Mouse (Mus musculus) 3T3-L1 (cell line): ENCODE data around the gene Bivm.
A peak's percentile ranks its signal among the peaks of the same experiment; 100 is the strongest.

ENCODE experiments used
- DNase-seq: peaks from one replicate; pipeline ENCODE4 v3.0.0-alpha.2; 2015; ENCODE audit warnings: low read depth, low spot score

Bivm gene

DNA sequence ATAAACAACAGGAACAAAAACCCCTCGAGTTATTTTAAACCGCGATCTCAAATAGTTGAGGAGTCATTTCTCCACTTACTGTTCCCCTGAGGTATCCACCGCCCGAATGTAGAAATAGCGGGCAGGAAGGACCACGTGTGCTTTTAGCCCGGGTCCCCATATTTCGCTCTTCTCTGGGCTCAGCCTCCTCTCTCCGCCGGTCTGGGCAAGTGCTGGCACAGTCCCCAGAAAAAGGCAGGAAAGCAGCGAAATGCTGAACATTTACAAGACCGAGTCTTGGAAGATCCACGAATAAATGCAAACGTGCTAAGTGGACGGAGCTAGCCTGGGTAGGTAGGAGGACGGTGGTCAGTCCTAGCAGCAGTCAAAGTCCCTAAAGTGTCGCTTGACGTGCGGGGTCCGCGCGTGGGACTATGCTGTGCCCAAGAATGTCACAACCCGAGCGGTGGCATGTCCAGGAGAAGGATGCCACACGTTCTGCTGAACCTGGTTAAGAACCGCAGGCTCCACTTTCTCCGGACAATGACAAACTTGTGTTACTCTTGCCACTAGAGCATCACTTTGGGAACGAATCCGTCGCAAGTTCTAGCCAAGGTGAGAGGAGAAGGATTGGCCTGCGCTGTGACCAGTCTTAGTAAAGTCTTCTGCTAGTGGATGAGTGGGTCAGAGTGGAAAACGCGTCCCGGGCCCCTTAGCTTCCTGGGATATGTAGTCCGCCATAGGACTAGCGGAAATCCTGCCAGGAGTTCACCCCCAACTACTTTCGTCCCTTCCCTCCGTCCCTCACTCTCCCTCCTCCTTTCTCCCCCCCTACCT, at the start of gene Bivm, which contains the start of gene Kdelc1:
Gene Bivm, plus strand, starts transcription at position 719 of the 816 bp plus-strand sequence.
Gene Kdelc1, minus strand, starts transcription at position 570 of the 816 bp plus-strand sequence.
- peak; percentile 99 for DNase-seq

DNA sequence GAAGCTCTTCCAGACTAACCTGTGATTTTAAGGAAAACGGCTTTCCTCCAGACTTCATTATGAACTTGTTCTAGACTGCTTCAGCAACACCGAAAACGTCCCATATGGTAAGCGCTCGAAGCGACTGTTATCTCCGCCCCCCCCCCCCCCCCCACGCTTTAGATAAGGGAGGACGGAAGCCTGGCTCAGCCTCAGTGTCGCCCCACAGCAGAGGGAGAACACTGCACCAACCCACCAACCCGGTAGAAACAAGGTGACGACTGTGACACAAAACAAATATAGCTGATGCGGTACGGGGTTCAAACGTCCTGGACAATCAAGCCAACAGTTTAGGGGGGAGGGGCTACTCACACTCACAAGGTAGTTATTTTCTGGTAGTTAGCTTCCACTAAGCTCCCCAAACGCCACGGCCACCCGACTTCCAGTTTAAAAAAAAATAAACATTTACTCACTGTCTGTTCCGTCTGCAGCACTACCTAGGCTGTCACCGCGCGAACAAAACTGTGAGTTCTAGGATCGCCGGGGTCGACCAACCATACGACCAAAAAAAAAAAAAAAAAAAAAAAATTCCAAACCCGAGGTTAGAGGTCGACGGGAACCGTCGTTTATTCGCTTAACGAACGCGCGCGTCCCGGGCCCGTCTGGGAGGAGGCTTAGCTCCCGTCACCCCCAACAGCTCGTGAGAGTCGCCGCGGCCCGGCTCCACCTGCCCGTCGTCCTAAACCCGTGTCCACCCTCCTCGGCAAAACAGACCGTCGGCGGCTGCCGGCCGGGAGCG, 17.1 kb upstream of the Bivm start:
- peak; percentile 56 for DNase-seq

DNA sequence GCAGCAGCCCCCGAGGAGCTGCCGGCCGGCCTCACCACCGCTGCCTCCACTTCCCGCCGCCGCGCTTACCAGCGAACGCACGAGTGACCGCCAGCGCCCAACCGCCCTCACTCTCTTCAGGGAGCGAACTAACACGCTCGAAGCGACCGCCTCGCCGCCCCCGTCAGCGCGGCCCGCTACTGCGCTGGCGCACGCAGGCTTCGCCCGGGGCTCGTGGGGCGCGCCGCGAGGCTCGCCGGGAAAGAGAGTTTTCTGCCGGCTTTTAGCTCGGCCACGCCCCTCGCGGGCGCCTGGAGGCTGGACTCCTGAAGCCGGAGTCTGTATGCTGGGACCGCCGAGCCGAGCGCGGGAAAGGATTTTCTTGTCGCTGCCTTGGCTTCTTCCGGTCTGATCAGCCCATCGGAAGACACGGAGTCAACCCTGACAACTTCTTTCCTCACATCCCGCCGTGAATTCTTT, 16.5 kb upstream of the Bivm start, which contains the start of gene Tex30:
Gene Tex30, minus strand, starts transcription at position 183 of the 459 bp plus-strand sequence.
- peak; percentile 95 for DNase-seq

DNA sequence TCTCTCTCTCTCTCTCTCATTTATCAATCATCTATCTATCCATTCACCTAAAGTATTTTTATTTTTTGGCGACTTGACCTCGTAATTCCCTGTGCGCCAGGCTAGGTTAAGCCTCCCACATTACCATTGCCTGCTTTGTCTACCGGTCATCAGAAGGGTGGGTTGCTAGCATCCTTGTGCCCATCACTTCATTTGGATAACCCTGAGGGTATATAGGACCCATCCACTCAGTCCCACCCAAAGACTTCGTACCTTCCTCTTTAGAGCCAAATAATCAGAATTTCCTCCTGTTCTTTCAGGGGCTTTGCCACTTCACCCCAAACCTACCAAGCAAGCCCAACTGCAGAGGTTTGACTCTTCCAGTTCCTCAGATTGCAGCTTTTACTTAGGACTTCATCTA, 15.8 kb upstream of the Bivm start:
- peak; percentile 27 for DNase-seq

DNA sequence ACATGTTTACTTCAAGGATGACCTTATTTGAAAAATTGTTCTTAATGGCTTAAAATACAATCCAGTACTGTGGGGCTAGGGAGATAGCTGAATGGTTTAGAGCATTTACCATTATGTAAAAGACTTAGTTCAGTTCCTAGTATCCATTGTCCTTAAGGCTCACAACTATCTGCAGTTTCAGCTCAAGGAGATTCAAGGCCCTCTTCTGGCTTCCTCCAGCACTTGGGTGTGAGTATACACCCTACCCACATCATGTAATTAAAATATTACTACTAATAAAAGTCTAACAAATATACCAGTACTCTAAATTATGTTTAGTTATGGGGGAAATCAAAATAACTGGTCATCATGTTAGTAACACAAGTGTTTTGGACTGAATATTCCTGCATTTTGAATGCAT, 1.2 kb upstream of the Bivm start:
- peak; percentile 34 for DNase-seq

DNA sequence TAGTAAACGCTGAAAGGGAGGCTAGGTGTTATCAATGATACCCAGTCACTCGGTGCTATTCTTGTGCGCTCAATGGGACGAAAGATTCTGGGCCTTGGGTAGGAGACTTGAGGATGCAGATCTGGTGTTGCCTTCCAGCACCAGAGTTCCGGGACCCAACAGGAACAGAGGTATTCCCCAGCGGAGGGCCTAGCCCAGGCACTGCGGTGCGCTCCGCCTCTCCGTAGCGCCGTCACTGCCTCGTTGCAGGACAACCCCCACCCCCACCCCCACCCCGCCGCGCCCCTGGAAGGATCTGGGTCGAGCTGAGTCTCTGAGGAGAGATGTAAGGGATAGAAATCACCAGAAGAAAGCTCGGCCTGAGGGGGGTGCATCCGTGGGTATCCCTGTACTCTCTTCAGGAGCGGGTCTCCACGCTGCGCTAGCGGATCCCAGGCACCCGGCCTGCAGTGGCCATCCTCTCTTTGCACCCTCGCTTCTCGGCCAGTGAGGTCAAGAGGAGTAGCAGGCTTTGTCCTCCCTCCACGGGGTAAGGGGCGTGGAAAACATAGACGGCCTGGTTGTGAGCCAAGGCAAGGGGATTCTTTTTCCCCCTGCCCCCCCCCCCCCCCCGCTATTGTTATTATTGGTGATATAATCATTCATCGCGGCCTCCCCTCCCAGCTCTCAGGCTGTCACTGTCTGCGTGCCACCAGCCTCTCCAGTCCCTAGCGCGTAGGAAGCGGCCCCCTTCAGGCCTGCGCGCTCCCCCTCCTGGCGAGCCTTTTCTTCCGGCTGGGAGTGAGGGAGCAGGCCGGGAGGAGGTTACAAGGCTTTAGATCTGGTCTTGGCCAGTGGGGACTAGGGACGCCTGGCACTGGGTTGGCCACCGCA, 680 bp downstream of the Bivm start:
- DNase-seq = peak; percentile 86

DNA sequence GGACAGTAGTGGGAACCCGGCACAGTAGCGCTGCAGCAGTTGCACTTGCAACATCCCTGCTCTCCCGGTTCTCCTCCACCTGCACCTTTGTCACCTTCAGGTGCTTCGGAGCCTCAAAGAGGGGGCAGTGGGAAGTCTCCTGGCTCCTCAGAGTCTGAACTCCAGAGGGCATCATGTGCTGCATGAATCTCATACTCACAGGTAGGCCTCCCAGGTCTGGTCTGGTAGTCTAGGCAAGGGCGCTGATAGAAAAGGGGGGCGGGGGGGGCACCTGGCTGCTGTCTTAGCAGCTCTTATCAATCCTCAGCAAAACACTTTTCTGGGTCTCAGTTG, 1.3 kb downstream of the Bivm start:
- DNase-seq = no peak

DNA sequence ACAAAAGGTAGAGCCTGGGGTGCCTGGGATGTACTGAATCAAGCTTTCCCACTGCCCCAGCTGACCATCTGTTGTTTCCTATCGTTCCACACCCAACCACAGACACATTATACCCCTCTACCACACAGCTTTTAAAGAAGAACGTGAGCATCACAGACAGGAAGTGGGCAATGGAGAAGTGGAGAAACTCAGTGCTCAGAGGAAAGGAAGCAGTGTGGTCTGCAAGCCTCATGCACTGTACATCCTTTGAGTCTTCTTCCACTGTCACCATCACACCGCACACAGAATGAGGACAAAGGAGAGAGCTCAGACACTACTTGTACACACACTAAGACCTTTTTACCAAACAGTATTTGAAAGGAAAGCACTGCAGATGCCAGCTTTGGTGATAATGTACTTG, 3.5 kb downstream of the Bivm start:
- no peak for DNase-seq

DNA sequence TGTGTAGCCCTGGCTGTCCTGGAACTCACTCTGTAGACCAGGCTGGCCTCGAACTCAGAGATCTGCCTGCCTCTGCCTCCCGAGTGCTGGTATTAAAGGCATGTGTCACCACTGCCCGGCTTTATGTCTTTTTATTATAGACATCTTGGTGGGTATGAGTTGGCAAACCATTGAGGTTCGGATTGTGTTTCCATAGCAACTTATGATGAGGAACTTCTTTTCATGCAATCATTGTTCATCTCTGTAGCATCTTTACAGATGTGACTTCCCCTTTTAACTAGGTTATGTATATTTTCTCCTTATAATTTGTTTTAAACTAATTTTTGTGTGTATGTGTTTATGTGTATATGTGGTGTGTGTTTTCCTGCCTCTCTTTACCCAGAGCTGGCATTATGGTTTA, 6.8 kb downstream of the Bivm start:
- no peak for DNase-seq

DNA sequence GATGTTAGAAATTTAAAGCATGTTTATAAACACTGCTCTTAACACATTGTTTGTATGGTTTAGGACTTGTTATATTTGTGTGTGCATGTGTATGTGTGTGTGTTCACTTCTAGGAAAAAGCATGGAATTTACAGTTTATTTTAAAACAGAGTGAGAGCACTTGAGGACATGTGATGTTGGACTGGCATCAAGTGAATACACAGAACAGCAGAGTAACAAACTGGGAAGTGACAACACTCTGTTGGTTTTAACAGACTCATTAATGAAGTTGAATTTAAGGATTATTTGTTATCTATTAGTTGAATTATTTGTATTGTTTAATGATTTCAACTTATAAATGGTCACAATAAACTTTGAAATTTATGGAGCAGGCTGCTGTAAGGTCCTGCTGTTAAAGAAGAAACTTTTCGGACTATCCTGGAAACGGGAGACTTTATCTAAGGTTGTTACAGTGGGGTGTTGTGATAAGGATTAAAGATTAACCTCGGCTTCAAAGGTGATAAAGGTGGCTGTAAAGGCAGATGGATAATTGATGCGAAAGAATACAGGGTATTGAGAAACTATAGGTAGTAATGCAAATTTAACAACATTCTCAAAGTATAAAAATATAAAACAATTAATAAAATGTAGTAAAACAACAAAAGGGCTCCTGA, 11.3 kb downstream of the Bivm start:
- DNase-seq = no peak

DNA sequence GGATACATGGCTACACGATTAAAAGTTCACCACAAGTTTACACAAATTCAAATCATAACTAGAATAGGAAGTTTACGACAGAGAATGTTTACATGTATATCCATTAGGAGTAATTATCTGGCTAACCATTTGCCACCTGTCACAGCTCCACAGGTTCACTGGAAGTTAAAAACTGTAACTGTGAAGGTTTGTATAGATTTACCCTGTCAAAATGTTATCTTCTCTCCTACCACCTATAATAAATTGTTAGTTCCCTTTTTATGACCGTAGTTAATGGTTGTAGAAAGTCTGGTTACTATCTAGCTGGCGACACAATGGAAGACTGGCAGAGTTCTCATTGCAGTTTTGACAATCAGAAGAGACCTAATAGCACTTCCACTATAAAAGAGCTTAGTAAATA, 21.5 kb downstream of the Bivm start:
- DNase-seq = no peak

DNA sequence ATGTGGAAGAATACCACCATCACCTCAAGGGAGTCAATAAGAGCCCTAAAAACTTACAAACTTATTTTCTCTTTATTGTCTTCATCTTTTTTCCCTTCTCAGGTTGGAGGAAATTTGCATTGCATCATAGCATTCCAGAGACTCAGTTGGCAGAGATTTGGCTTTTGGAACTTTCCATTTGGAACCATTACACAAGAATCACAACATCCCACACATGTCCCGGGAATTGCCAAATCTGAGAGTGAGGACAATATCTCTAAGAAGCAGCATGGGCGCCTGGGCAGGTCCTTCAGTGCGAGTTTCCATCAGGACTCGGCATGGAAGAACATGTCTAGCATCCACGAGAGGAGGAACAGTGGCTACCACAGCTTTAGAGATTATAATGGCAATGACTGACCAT, 24.0 kb downstream of the Bivm start:
- peak; percentile 55 for DNase-seq

DNA sequence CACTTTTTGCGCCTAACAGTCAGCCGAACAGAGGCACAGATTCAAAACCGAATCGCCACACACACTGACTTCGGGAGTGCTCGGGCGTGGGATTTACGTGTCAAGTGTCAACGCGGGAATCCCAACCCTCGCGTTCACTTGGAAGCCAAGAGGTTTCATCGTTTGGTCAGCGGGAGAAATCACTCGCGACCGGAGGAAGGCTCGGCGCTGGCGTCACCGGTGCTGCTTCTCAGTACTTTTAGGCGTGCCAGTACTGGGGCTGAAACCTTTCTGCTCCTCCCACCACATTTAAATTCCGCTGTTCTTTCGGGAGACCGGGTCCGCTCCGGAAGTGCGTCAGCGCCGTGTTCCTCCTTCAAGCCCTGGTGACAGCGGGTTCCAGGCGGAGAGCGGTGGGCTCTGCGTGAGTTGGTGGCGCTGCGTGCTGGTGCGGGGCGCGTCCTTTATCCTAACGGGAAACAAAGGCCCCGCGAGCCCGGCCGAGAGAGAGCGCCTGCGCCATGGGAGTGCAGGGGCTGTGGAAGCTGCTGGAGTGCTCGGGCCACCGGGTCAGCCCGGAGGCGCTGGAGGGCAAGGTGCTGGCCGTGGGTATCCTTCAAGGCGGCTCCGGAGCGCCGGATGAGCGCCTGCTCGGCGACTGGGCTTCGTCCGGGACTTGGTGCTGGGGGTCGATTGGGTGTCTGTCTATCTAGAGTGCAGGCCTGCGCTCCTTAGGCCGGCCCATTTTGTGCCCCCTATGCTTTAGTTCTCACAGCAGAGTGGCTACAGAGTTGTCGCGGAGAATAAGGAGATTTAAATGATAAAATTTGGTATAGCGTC, 29.0 kb downstream of the Bivm start, which contains the start of gene Ercc5:
Gene Ercc5, plus strand, starts transcription at position 182 of the 819 bp plus-strand sequence.
- DNase-seq = peak; percentile 95

DNA sequence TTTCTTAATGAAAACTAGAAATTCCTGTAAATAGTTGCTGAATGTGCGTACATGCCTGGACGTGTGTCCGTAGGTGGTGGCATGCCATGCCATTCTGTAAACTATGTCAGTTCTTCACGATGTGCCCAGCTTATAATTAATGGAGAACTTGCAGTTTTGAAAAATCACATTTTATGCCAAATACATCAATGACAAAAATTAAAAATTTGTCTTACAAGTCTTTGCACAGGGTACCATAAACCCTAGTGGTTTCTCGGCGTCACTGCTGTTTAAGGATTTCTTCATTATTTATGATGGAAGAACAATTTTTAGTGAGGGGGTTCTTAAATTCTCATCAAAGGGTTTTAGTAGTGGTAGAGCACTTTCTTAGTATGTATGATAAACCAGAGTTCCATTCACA, 29.9 kb downstream of the Bivm start:
- DNase-seq = peak; percentile 47

DNA sequence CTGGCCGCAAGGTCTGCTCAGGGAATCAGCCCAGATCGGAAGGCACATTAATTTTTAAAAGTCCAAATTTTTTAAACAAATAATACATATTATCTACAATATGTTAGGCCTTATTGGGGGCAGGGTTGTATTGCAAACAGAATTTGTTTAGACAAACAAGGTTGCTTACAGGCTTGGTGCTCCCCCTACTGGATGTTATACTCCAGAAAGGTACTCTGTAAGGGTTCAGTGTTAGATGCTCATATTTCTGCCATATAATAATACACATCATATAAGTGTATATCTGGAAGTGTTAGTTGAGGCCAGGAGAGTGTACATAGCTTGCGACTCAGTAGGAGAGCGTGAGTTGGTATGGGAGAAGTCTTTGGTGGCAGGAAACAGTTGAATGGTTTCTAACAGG, 36.5 kb downstream of the Bivm start:
- DNase-seq = peak; percentile 54

DNA sequence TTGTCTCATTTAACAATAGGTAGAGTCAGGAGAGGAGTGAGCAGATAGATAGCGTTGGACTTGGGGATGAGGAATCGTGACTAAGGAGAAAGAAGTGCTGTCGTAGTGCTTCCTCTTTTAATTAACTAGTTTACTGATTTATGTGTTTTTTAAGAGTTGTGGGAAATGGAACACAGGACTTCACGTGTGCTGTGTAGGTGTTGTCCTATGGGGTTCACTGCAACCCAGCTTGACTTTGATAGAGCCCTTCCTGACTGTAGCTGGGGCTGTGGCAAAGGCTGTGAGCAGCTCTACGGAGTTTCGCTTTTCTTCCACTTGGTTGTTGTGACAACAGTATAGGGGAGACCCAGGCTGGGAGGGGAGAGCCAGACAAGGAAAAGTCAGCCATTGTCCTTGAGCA, 39.6 kb downstream of the Bivm start:
- no peak for DNase-seq

DNA sequence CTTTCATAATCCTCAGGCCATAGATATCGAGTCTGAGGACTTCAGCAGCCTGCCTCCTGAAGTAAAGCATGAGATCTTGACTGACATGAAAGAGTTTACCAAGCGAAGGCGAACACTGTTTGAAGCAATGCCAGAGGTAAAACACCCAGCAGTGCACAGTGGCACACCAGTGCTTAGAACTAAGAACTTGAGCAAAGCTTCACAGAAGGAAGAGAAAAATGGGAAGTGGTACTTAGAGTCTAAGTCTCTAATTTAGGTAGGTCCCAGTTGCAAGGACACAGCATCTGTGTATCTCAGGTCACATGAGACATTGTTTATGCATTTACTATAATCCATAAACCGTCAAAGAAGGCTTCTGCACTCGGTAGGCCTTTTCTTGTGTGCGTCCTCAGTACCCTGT, 43.1 kb downstream of the Bivm start:
- DNase-seq = no peak

DNA sequence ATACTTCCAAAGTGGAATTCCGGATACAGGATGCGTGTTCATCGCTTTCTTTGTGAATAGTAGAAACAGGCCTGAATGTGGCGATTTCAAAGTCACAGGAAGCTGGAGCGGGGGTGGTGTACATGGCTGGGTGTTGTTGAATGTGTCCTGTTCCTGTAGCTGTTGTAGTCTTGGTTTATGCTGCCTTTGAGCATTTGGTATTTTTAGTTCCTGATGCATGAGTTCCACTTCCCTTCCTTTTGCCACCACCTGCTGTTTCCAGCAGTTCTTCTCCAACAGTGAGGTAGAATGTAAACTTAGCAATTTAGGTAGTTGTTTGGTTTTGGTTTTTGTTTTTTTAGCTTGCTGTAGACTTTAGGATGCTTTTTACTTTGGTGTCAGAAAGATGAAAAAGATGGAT, 43.6 kb downstream of the Bivm start:
- DNase-seq = no peak

DNA sequence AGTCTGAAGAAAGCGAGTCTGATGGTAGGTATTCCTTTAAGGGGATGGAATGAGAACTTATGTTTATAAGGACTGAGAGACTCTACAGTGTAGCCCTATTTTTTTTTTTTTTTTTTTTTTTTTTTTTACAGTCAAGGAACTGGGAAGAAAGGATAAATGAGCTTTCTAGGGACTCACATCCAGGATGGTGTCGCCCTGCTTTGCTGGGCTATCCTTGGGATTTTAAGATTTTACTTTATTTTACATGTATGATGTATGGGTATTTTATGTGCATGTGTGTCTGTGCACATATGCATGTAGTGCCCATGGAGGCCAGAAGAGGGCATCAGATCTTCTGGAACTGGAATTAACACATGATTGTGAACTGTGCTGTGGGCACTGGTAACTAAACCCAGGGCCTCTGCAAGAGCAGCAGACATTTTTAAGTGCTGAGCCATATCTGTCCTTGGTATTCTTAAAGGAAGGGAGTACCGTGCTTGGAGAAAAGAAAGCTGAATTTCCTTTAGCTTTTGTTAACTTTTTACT, 49.2 kb downstream of the Bivm start:
- peak; percentile 25 for DNase-seq

DNA sequence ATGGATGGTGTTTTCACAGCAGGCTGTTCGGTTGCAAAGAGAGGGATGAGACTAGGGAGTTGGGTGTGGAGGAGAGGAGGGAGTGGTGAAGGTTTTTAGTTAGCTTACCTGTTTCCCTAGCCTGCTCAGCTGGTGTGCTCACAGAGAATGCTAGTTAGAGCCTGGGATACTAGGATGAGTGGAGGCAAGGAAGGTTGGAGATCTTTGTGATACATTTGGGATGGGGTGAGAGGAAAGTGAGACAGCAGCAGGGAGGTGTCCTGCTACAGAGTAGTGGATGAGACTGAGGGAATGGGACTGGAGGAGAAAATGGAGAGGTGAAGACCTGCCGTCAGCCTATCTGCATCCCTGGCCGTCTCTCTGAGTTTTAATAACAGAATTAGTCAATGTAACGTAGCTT, 53.9 kb downstream of the Bivm start:
- DNase-seq = no peak
